Mouse (Mus musculus) B cell, adult 2 months (primary cell): ENCODE results near the gene E130218I03Rik.

Experiments
- DNase-seq, 2 experiments: peaks; one replicate each; pipeline ENCODE4 v3.0.0; 2022

E130218I03Rik gene

GRCm38 (mm10) chr4:134252131-134252910, 8.9 kb downstream of the E130218I03Rik start:
- DNase-seq = no peak

GRCm38 (mm10) chr4:134252911-134253721, 9.7 kb downstream of the E130218I03Rik start:
- DNase-seq = no peak

GRCm38 (mm10) chr4:134253722-134254324, 10.4 kb downstream of the E130218I03Rik start, which contains the start of gene Grrp1:
Gene Grrp1 (minus strand): TSS chr4:134254106.
- DNase-seq = no peak

- no peak for DNase-seq
Observed at GRCm38 (mm10) chr4:134254835-134255234, 11.4 kb downstream of the E130218I03Rik start.

GRCm38 (mm10) chr4:134255854-134256253, 12.4 kb downstream of the E130218I03Rik start:
- no peak for DNase-seq

- no peak for DNase-seq
Observed at GRCm38 (mm10) chr4:134256407-134257197, 13.1 kb downstream of the E130218I03Rik start.

- DNase-seq = no peak
Observed at GRCm38 (mm10) chr4:134257198-134258009, 13.9 kb downstream of the E130218I03Rik start.

GRCm38 (mm10) chr4:134258354-134258753, 14.9 kb downstream of the E130218I03Rik start:
- no peak for DNase-seq

- peak; percentile 56 to 61 for DNase-seq
Observed at GRCm38 (mm10) chr4:134263191-134263590, 19.7 kb downstream of the E130218I03Rik start.

- no peak for DNase-seq
Observed at GRCm38 (mm10) chr4:134265860-134266585, 22.6 kb downstream of the E130218I03Rik start.

- no peak for DNase-seq
Observed at GRCm38 (mm10) chr4:134268102-134268655, 24.7 kb downstream of the E130218I03Rik start.

GRCm38 (mm10) chr4:134269622-134270021, 26.2 kb downstream of the E130218I03Rik start:
- DNase-seq = peak; percentile 44 to 49

- DNase-seq = no peak
Observed at GRCm38 (mm10) chr4:134271979-134272378, 28.5 kb downstream of the E130218I03Rik start.

- no peak for DNase-seq
Observed at GRCm38 (mm10) chr4:134272731-134273416, 29.4 kb downstream of the E130218I03Rik start.

- peak; percentile 57 to 61 for DNase-seq
Observed at GRCm38 (mm10) chr4:134273417-134274345, 30.2 kb downstream of the E130218I03Rik start.

GRCm38 (mm10) chr4:134284942-134285341, 41.5 kb downstream of the E130218I03Rik start:
- no peak for DNase-seq

- DNase-seq = no peak
Observed at GRCm38 (mm10) chr4:134286226-134287167, 43.0 kb downstream of the E130218I03Rik start.

- peak; percentile 99 to 100 for DNase-seq
Observed at GRCm38 (mm10) chr4:134287168-134287564, 43.7 kb downstream of the E130218I03Rik start.
